Mouse (Mus musculus): Measurements from ENCODE around the gene Map3k19.

- TF ChIP-seq CHD2 (IDR thresholded peaks at IDR 0.05; ENCODE audit: low read depth, low read length) (no peak), ZC3H11A (IDR thresholded peaks at IDR 0.05; ENCODE audit: borderline replicate concordance, low read depth, low read length) (no peak)
Observed at GRCm38 (mm10) chr1:127774501-127774880, 80.3 kb downstream of the Map3k19 start.

Data from ES-E14 (cell line).